Mouse (Mus musculus): Measurements from ENCODE around the gene Ywhab. TPM values are rescaled to one million over a fixed set of nuclear protein-coding genes. Genes with fewer than 3 reads are reported as not detected.

The Ywhab gene
- total RNA-seq, 2 experiments from 2014 or later = 73.5 to 197 TPM

Other genes with a start within 250 kb of the Ywhab start
- 3.7 and 5.3 TPM in 2 replicates for gene Ada, start 244.7 kb upstream of the Ywhab start, total RNA-seq (2015)
- gene Ada, start 244.7 kb upstream of the Ywhab start, total RNA-seq (2017) = 6.1 and 7.6 TPM in 2 replicates
- 0.27 TPM in 1 of 2 replicates, not detected in the other for gene Ccn5, start 174.1 kb upstream of the Ywhab start, total RNA-seq (2015)
- 0.59 and 1.5 TPM in 2 replicates for gene Ccn5, start 174.1 kb upstream of the Ywhab start, total RNA-seq (2017)
- not detected in 2 replicates for gene Kcnk15, start 141.3 kb upstream of the Ywhab start, total RNA-seq (2015)
- gene Kcnk15, start 141.3 kb upstream of the Ywhab start, total RNA-seq (2017) = not detected in 2 replicates
- not detected in 2 replicates for gene Rims4, start 76.3 kb upstream of the Ywhab start, total RNA-seq (2015)
- gene Rims4, start 76.3 kb upstream of the Ywhab start, total RNA-seq (2017) = not detected in 2 replicates
- 12.9 and 19.1 TPM in 2 replicates for gene Pabpc1l, start 30.5 kb downstream of the Ywhab start, total RNA-seq (2015)
- 2.5 and 4.8 TPM in 2 replicates for gene Pabpc1l, start 30.5 kb downstream of the Ywhab start, total RNA-seq (2017)
- 227 and 248 TPM in 2 replicates for gene Stk4, start 75.4 kb downstream of the Ywhab start, total RNA-seq (2015)
- 185 and 193 TPM in 2 replicates for gene Stk4, start 75.4 kb downstream of the Ywhab start, total RNA-seq (2017)
- 45.3 and 49.1 TPM in 2 replicates for gene Tomm34, start 76.2 kb downstream of the Ywhab start, total RNA-seq (2015)
- gene Tomm34, start 76.2 kb downstream of the Ywhab start, total RNA-seq (2017) = 48.3 and 49.8 TPM in 2 replicates
- gene Kcns1, start 176.2 kb downstream of the Ywhab start, total RNA-seq (2015) = not detected in 2 replicates
- gene Kcns1, start 176.2 kb downstream of the Ywhab start, total RNA-seq (2017) = not detected in 2 replicates
- gene Wfdc5, start 187.8 kb downstream of the Ywhab start, total RNA-seq (2015) = not detected in 2 replicates
- gene Wfdc5, start 187.8 kb downstream of the Ywhab start, total RNA-seq (2017) = not detected in 2 replicates
- gene Wfdc12, start 195.6 kb downstream of the Ywhab start, total RNA-seq (2015) = not detected in 2 replicates
- gene Wfdc12, start 195.6 kb downstream of the Ywhab start, total RNA-seq (2017) = not detected in 2 replicates
- gene Wfdc15a, start 205.2 kb downstream of the Ywhab start, total RNA-seq (2015) = not detected in 2 replicates
- gene Wfdc15a, start 205.2 kb downstream of the Ywhab start, total RNA-seq (2017) = not detected in 2 replicates
- not detected in 2 replicates for gene Wfdc15b, start 226.7 kb downstream of the Ywhab start, total RNA-seq (2015)
- gene Wfdc15b, start 226.7 kb downstream of the Ywhab start, total RNA-seq (2017) = not detected in 2 replicates
- gene Svs2, start 243.5 kb downstream of the Ywhab start, total RNA-seq (2015) = not detected in 2 replicates
- gene Svs2, start 243.5 kb downstream of the Ywhab start, total RNA-seq (2017) = not detected in 2 replicates